Mouse (Mus musculus) brown adipose tissue, adult 24 weeks (tissue): Measurements from ENCODE around the gene Trim62. TPM values are rescaled to one million over a fixed set of nuclear protein-coding genes. Genes with fewer than 3 reads are reported as not detected.

Experiments
- H3K27ac ChIP-seq: fragments of 200-500 bp; replicated peaks from 2 replicates; pipeline ENCODE4 v1.5.1; 2012; ENCODE audit warnings: low read depth, mild to moderate bottlenecking, low read length
- H3K4me1 ChIP-seq: fragments of 200-500 bp; 2 replicates; pipeline ENCODE4 v1.6.1; 2012; ENCODE audit warnings: low read length, mixed read lengths; ENCODE audit not compliant: control insufficient read depth, insufficient read depth, insufficient read length
- H3K4me3 ChIP-seq: fragments of 200-500 bp; 2 replicates; pipeline ENCODE4 v1.5.1; 2012; ENCODE audit warnings: low read depth, mild to moderate bottlenecking, low read length, moderate library complexity; ENCODE audit not compliant: insufficient read depth
- polyA plus RNA-seq: library from polyadenylated mRNA; stranded (reverse); fragments of >200 nt; gene quantifications from 2 replicates; pipeline ENCODE4 v1.2.4, GENCODE M21; 2012; ENCODE audit not compliant: missing spikeins, insufficient read depth, insufficient read length

The Trim62 gene
- polyA plus RNA-seq, 1 experiment, result 0.40 TPM

- Histone ChIP-seq H3K4me1 (no peaks in the 10 kb centered on the region), H3K4me3 (no peak overlapping the region), H3K27ac (no peak overlapping the region)
These were observed 70.5 kb downstream of the Trim62 start for GRCm38 (mm10) chr4:128953851-128954250.

- Histone ChIP-seq H3K27ac (no peak overlapping the region), H3K4me1 (no peaks in the 10 kb centered on the region), H3K4me3 (no peak overlapping the region)
These were observed 74.0 kb downstream of the Trim62 start for GRCm38 (mm10) chr4:128957155-128957911.

- Histone ChIP-seq H3K4me3 (no peak overlapping the region), H3K27ac (no peak overlapping the region), H3K4me1 (peaks cover 2% of the 10 kb centered on the region; the same call in 1 of the 2 replicates)
These were observed 74.8 kb downstream of the Trim62 start for GRCm38 (mm10) chr4:128958156-128958555.

GRCm38 (mm10) chr4:128958849-128959248, 75.5 kb downstream of the Trim62 start:
- H3K27ac ChIP-seq, result no peak overlapping the region

GRCm38 (mm10) chr4:128959676-128960075, 76.3 kb downstream of the Trim62 start:
- H3K27ac ChIP-seq, result no peak overlapping the region
- no peak overlapping the region for H3K4me3 ChIP-seq
- H3K4me1 ChIP-seq, result peaks cover 2% of the 10 kb centered on the region; the same call in 1 of the 2 replicates

More at GRCm38 (mm10) chr4:128958849-128959248, 75.5 kb downstream of the Trim62 start:
- no peak overlapping the region for H3K4me3 ChIP-seq
- H3K4me1 ChIP-seq, result peaks cover 2% of the 10 kb centered on the region; the same call in 1 of the 2 replicates

Other genes starting within 250 kb of the Trim62 start
- gene Phc2, start 228.9 kb upstream of the Trim62 start, polyA plus RNA-seq, result 18.9 and 22.4 TPM in 2 replicates
- not detected in 2 replicates for gene A3galt2, start 128.2 kb upstream of the Trim62 start, polyA plus RNA-seq
- gene Zfp362, start 77.5 kb upstream of the Trim62 start, polyA plus RNA-seq, result 6.6 and 8.2 TPM in 2 replicates
- gene Azin2, start 78.9 kb downstream of the Trim62 start, polyA plus RNA-seq, result 3.8 and 4.8 TPM in 2 replicates
- gene Ak2, start 108.4 kb downstream of the Trim62 start, polyA plus RNA-seq, result 311 and 382 TPM in 2 replicates
- gene Rnf19b, start 174.7 kb downstream of the Trim62 start, polyA plus RNA-seq, result 13.1 and 15.5 TPM in 2 replicates
- not detected in 2 replicates for gene Tmem54, start 222.0 kb downstream of the Trim62 start, polyA plus RNA-seq
- not detected in 2 replicates for gene Hpca, start 238.5 kb downstream of the Trim62 start, polyA plus RNA-seq